Mouse (Mus musculus): Measurements from ENCODE around the gene Ccdc163.
A peak's percentile ranks its signal among the peaks of the same experiment; 100 is the strongest.

The Ccdc163 gene

GRCm38 (mm10) chr4:116707666-116708065, 643 bp upstream of the Ccdc163 start:
- peak in 1 of 2 experiments; percentile 31 for DNase-seq

DNA sequence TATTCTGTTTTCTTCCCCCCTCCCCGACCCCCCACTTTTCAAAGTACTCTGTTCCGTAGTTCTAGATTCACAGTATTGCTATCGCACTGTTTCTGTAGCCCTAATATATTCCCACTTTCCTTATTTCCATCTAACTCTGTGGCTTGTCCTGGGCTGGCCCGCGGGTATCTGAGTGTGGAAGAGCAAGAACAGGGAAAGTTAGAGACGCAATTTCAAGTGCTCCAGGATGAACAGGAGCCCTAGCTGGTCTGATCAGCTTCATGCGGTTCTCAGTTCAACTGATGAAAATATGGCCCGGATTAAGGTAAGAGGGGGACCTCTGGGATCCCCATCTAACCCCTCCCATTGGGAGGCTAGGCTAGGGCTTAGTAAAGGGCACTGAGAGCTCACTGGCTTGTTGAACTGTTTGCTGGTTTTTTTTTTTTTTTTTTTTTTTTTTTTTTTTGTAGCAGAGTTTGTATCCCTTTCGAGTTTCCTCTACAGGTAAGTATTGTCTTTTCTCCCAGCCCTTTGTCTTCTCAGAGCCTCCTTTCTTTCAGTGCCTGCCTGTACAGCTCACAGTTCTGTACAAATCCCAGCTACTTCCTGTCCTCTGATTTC, 582 bp downstream of the Ccdc163 start:
- no peak for DNase-seq

DNA sequence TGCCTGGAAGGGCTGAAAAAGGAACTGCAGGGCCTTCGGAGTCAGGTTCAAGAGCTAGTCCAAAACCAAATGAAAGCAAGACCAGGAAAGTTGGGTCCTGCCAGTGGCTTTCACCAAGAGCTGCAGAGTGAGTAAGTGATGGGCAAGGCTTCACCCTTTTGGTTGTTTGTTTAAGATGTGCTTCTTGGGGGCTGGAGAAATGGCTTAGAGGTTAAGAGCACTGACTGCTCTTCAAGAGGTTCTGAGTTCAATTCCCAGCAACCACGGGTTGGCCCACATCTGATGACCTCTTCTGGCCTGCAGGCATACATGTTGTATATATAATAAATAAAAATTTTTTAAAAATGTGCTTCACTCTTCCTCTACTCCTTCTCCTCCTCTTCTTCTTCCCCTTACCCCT, 1.8 kb downstream of the Ccdc163 start:
- no peak for DNase-seq

- peak; percentile 72 to 83 for DNase-seq
Measured at GRCm38 (mm10) chr4:116712536-116712935, 4.2 kb downstream of the Ccdc163 start.

- DNase-seq = peak; percentile 69 to 85
Measured at GRCm38 (mm10) chr4:116719396-116719795, 11.1 kb downstream of the Ccdc163 start.

- peak; percentile 86 to 91 for DNase-seq
Measured at GRCm38 (mm10) chr4:116720343-116721097, 12.2 kb downstream of the Ccdc163 start, which contains the start of gene Tesk2. Tesk2 (plus strand) TSS chr4:116720948.

GRCm38 (mm10) chr4:116721098-116721628, 12.9 kb downstream of the Ccdc163 start:
- DNase-seq = no peak

- no peak for DNase-seq
Measured at GRCm38 (mm10) chr4:116722230-116722629, 13.9 kb downstream of the Ccdc163 start.

GRCm38 (mm10) chr4:116725444-116725843, 17.1 kb downstream of the Ccdc163 start:
- DNase-seq = no peak

DNA sequence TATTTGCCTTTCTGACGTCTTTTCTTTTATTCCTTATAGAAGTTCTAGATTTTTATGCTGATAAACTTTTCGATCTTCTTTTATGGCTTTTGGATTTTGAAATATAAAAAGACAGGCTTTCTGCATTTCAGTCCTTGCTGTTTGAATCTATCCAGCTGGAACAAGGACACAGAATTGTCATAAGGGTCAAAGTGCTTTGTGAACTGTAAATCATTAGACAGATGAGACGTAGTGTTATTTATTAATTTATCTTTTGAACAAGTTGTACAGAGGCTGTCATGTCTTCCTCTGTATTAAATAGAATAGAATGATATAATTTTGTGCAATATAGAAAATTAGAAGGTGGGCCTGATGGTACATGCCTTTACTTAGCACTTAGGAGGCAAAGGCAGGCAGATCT, 19.1 kb downstream of the Ccdc163 start:
- DNase-seq = no peak

- no peak for DNase-seq
Measured at GRCm38 (mm10) chr4:116729532-116729931, 21.2 kb downstream of the Ccdc163 start.

DNA sequence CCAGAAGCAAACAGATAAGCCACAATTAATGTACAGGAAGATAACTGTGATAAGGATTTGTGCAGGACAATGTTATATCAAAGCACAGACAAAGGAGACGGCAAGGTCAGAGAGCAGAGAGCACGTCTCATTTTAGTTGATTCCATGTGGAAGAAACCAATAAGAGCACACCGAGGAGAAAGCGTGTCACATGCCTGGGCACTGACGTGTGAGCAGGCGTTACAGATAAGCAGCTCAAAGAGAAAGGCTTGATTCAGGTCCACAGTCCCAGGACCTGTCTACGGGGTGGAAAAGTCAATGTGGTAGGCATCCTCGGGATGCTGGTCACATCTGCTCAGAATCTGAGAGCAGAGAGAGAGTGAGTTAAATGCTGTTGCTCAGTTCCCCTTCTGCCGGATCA, 22.8 kb downstream of the Ccdc163 start:
- no peak for DNase-seq

DNA sequence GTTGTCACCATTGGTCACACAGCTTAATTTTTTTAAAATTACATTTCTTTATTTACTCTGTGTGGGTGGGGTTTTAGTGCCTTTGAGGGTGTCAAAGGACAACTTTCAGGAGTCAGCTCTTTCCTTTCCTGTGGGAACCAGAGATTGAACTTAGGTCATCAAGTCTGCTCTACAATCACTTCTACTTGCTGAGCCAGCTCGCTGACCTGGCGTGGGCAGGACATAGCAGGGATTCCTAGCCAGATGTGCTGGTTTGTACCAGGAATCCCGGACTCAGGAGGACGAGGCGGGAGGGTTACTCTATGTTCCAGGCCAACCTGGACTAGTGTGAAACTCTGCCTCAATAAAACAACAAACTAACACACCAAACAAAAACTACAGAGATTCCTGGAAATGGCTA, 24.0 kb downstream of the Ccdc163 start:
- no peak for DNase-seq

GRCm38 (mm10) chr4:116734996-116735395, 26.7 kb downstream of the Ccdc163 start:
- no peak for DNase-seq

DNA sequence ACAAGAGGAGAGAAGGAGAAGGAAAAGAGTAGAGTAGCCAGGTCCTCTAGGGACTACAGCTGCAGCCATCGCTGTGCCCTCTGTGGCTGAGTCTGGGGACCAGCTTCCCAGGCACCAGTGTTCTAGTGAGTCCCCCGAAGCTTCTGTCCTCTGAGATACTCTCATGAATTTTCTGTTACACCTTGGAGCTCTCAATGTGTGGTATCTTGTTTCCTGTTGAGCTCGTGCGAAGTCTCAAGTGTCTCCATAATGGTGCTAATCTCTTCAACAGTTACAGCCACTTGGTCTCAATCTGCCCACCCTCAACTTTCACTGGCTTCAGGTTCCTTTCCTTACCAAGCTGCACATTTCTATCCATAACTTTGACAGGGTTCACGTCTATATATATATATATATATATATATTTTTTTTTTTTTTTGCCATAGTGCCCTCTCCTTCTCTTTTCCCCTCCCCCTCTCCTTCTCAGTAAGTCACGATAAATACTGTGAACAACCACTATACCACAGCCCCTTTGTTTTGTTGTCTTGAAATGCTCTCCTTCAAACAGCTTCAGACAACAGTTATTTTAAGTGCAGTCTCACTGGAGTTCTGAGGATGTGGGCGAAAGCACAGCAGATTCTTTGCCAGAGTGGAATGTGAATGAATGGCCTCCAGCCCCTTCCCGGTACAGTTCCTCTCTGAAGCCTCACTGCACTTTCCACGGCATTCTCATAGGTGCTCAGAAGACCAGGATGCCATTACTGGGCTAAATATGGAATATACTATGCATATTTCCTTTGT, 30.9 kb downstream of the Ccdc163 start:
- DNase-seq = no peak

DNA sequence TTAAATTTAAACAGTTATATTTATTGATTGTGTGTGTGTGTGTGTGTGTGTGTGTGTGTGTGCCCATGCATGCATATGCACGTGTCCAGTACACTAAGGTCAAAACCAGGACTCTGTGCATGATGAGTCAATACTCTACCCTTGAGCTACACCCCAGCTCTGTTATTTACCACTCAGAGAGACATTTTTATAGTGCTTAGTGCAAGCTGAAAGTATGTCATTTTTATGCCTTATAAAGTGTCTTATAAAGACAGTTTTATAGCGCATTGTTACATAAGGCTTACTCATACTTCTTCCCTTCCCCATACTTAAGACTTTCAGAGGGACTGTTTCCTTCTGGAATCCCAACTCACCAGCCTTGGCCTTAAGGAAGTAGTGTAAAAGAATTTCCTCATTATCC, 41.4 kb downstream of the Ccdc163 start:
- DNase-seq = no peak

DNA sequence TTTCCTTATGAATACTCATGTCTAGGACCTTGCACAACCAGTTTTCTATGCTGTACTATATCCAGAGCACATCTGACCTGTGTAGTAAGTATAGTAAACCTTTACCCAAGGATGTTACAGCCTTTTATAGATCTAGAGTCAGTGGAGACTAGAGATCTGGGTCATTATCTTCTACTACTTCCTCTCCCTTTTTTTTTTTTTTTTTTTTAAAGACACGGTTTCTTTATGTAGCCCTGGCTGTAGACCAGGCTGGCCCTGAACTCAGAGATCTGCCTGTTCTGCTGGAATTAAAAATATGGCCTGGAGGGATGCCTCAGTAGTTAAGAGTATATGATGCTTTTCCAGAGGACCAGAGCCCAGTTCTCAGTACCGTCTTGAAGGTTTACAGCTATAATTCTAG, 53.6 kb downstream of the Ccdc163 start:
- no peak for DNase-seq

DNA sequence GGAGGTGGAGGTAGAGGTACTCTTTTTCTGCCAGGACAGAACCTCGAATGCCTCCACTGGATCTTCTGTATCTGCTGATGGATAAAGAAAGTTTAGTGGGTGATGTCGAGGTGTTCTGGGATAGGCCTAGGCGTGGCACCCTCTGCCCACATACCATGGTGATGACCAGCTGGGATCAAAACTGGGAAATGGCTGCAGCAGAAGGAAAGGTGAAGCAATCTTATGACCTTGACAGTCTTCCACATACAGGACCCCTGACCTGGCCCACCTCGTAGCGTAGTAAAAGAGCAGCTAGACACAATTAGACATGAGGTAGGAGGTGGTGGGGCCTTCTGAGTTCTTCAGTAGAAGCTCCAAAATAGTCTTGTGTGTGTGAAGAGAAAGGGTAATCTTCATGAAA, 55.7 kb downstream of the Ccdc163 start:
- DNase-seq = no peak

- DNase-seq = no peak
Measured at GRCm38 (mm10) chr4:116768510-116768909, 60.2 kb downstream of the Ccdc163 start.

DNA sequence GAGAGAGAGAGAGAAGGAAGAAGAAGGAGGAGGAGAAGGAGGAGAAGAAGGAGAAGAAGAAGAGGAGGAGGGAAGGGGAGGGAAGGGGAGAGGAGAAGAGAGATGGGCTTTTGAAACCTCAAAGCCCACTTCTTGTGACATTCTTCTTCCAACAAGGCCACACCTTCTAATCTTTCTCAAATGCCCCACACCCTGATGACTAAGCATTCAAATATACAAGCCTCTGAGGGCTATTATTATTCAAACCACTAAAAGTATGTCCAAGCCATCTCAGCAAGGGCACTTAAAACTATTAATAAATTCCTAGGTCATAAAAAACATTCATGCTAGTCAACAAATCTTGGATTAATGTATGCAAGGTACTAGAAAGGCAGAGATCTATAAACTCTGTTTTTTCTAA, 60.8 kb downstream of the Ccdc163 start:
- DNase-seq = no peak

DNA sequence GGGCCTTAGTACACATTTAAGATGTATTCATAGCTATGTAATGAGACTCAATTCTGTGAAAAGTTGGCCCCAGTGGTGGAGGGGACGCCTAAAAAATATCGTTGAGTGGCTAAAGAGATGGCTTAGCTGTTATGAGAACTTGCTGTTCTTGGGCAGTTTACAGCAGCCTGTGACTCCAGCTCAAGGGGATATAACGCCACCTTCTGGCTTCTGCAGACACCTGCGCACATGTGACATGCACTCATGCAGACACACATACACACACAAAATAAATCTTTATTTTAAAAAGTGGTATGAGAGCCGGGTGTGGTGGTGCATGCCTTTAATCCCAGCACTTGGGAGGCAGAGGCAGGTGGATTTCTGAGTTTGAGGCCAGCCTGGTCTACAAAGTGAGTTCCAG, 68.1 kb downstream of the Ccdc163 start:
- no peak for DNase-seq

- DNase-seq = no peak
Measured at GRCm38 (mm10) chr4:116777079-116777478, 68.8 kb downstream of the Ccdc163 start.

DNA sequence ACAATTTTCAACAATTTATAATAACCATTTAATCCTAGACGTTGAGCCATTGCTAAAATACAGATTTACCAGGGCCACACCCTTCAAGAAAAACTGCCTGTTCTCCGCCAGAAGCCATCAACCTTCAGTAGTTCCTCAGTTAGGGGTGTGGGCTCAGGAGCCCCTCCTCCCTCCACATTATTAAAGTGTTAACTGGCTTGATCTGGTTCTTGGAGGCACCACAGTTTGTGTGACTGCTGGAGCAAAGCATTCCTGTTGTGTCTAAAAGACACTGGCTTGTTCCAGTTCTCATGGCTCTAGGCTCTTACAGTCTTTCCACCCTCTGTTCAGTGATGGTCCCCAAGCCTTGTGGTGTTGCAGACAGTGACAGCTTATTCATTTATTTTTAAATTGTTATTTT, 72.2 kb downstream of the Ccdc163 start:
- no peak for DNase-seq

DNA sequence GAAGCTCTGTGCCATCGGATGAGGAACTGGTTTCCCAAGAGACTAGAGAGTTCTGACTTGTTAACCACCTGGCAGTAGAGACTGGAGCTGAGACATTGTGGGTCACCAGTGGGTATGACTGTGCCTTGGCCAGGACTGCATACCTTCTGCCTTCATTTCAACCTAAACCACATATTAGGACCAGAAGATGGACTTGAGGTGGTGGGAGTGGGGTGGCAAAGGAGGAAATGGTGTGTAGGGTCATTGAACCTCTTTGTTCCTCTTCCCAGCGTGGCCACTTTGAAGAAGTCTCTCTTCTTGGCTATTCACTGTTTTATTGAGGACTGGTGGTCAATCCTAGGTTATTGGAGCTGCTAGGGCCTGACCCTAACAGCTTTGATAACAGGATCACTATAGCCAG, 73.1 kb downstream of the Ccdc163 start:
- DNase-seq = no peak

All from cerebellum, postnatal 25 days (tissue).